Mouse (Mus musculus) midbrain, embryonic 11.5 days (tissue): ENCODE results near the gene Fbxw9. TPM values are rescaled to one million over a fixed set of nuclear protein-coding genes. Genes with fewer than 3 reads are reported as not detected.

Experiments
- ATAC-seq: fragments of 200-750 bp; cut with Nextera tagmentation; 2 replicates; pipeline ENCODE4 v1.8.0; 2017; ENCODE audit warnings: moderate TSS enrichment, moderate library complexity; ENCODE audit not compliant: low FRiP score
- DNase-seq: peaks from one replicate; pipeline ENCODE4 v3.0.0; 2015; ENCODE audit warnings: low spot score; ENCODE audit errors: missing footprints
- H3K27ac ChIP-seq: fragments of 300-500 bp; sonication (generic); 2 replicates; pipeline ENCODE4 v1.5.1; 2014; ENCODE audit warnings: low read depth, low read length
- H3K27me3 ChIP-seq: fragments of 300-500 bp; sonication (generic); 2 replicates; pipeline ENCODE4 v1.6.1; 2014; ENCODE audit warnings: mild to moderate bottlenecking, low read length, moderate library complexity, mixed read lengths; ENCODE audit not compliant: control insufficient read depth, insufficient read depth
- H3K36me3 ChIP-seq: fragments of 300-500 bp; sonication (generic); 2 replicates; pipeline ENCODE4 v1.6.1; 2014; ENCODE audit warnings: mild to moderate bottlenecking, low read length, moderate library complexity, mixed read lengths; ENCODE audit not compliant: control insufficient read depth, insufficient read depth
- H3K4me1 ChIP-seq: fragments of 300-500 bp; sonication (generic); 2 replicates; pipeline ENCODE4 v1.6.1; 2014; ENCODE audit warnings: low read length; ENCODE audit not compliant: control insufficient read depth, insufficient read depth
- H3K4me2 ChIP-seq: fragments of 300-500 bp; sonication (generic); 2 replicates; pipeline ENCODE4 v1.6.1; 2014; ENCODE audit warnings: mild to moderate bottlenecking, moderate library complexity
- H3K4me3 ChIP-seq: fragments of 300-500 bp; sonication (generic); 2 replicates; pipeline ENCODE4 v1.5.1; 2014; ENCODE audit warnings: low read depth, low read length
- H3K9ac ChIP-seq: fragments of 300-500 bp; sonication (generic); 2 replicates; pipeline ENCODE4 v1.6.1; 2014; ENCODE audit warnings: low read length
- H3K9me3 ChIP-seq: fragments of 300-500 bp; sonication (generic); 2 replicates; pipeline ENCODE4 v1.6.1; 2016; ENCODE audit warnings: low read length; ENCODE audit not compliant: control insufficient read depth
- WGBS: fragments of 180-500 bp; shearing (Covaris S2); extraction: QIAGEN DNeasy Blood & Tissue Kit; methylation state at CpG from one replicate; pipeline ENCODE4 v1.1.7; 2014; 5-methylcytosine and 5-hydroxymethylcytosine counted together
- polyA plus RNA-seq: library from polyadenylated mRNA; unstranded; fragments of >200 nt; fragmentation: Nextera tagmentation; extraction: Ambion mirVana; gene quantifications from 2 replicates; pipeline ENCODE4 v1.2.1, GENCODE M21; 2014

Gene Fbxw9
- polyA plus RNA-seq, 1 experiment from 2014 or later, result 22.4 TPM

DNA sequence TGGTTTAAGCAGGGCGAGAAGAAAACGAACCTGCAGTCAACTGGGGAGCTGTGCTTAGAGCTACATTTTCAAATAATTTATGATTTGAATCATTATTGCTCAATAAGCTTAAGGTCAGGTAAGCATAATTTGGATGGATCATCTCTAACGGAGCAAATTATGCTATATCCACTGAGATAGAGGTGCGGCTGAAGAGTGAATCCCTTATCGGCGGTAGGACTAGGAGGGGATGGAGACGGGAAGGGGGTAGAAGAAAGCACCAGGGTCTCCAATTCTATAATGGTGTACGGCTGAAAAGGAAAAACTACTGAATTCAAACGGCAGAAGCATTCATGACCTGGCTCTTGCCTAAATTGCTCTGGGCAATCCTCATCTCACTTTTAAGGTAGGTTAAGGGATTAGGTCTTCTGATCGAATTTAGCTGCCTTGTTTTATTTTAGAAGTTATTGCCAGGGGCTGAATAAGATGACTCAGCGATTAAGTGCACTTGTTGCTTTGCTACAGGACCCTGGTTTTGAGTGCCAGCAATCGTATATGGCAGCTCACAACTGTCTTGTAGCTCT, 24.6 kb upstream of the Fbxw9 start:
- Histone ChIP-seq H3K36me3 (peaks cover 7% of the 10 kb centered on the region; the same call in 1 of the 2 replicates), H3K27ac (no peak overlapping the region), H3K9ac (peak overlapping the region; percentile 76), H3K4me1 (peaks cover 21% of the 10 kb centered on the region), H3K9me3 (no peaks in the 10 kb centered on the region), H3K4me3 (peak overlapping the region; percentile 80), H3K4me2 (peak overlapping the region; percentile 64), H3K27me3 (no peaks in the 10 kb centered on the region)
- WGBS, result 4% methylated on average over 12 of the region's 12 CpGs
- DNase-seq (no peak), ATAC-seq (no peak)

DNA sequence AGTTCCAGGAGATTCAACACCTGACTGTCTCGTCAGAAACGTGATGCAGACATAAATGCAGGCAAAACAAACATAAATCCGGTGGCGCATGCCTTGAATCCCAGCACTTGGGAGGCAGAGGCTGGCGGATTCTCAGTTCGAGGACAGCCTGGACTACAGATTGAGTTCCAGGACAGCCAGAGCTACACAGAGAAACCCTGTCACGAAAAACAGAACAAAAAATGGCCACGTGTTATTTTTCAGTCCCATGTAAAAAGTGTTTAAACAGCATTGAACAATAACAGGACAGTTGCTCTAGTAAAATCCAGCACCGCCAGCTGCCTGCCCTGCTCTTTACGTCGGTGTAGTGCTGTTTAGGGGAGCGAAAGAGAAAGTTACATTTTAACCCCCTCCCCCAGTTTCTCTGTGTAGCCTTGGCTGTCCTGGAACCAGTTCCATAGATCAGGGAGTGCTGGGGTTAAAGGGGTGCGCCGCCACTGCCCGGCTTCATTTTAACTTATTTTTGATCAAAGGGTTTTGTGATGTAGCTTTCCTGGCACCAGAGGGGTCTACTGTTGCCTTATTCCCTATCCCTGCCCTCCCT, 24.0 kb upstream of the Fbxw9 start:
- DNase-seq (peak; percentile 93), ATAC-seq (peak; percentile 8)
- H3K4me1 ChIP-seq, result peaks cover 21% of the 10 kb centered on the region
- peaks cover 6% of the 10 kb centered on the region; the same call in 1 of the 2 replicates for H3K36me3 ChIP-seq
- H3K27ac ChIP-seq, result peak overlapping the region; percentile 35
- WGBS, result 2% methylated on average over 15 of the region's 15 CpGs
- H3K27me3 ChIP-seq, result no peaks in the 10 kb centered on the region
- peak overlapping the region; percentile 76 for H3K9ac ChIP-seq
- H3K9me3 ChIP-seq, result no peaks in the 10 kb centered on the region
- peak overlapping the region; percentile 80 for H3K4me3 ChIP-seq
- H3K4me2 ChIP-seq, result peak overlapping the region; percentile 64

DNA sequence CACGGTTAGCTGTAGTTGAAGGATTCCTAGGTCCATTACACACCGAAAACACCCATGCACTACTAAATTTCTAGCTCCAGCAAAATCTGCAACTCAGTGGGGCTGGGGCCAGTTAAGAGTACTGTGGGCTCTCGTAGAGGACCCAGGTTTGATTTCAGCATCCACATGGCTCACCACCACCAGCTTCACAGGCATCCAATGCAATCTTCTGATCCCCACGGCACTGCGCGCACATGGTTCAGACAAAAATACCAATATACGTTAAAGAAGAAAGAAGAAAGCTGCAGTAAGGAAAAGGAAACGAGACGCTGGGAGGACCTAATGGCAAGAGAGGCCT, 23.5 kb upstream of the Fbxw9 start:
- Histone ChIP-seq H3K9me3 (no peaks in the 10 kb centered on the region), H3K27me3 (no peaks in the 10 kb centered on the region), H3K9ac (peak overlapping the region; percentile 76), H3K4me1 (peaks cover 21% of the 10 kb centered on the region), H3K4me2 (peak overlapping the region; percentile 64), H3K36me3 (peaks cover 11% of the 10 kb centered on the region; the same call in 1 of the 2 replicates), H3K27ac (peak overlapping the region; percentile 35), H3K4me3 (peak overlapping the region; percentile 80)
- WGBS, result under 1% methylated on average over 9 of the region's 9 CpGs
- DNase-seq, result no peak
- peak; percentile 40 for ATAC-seq

DNA sequence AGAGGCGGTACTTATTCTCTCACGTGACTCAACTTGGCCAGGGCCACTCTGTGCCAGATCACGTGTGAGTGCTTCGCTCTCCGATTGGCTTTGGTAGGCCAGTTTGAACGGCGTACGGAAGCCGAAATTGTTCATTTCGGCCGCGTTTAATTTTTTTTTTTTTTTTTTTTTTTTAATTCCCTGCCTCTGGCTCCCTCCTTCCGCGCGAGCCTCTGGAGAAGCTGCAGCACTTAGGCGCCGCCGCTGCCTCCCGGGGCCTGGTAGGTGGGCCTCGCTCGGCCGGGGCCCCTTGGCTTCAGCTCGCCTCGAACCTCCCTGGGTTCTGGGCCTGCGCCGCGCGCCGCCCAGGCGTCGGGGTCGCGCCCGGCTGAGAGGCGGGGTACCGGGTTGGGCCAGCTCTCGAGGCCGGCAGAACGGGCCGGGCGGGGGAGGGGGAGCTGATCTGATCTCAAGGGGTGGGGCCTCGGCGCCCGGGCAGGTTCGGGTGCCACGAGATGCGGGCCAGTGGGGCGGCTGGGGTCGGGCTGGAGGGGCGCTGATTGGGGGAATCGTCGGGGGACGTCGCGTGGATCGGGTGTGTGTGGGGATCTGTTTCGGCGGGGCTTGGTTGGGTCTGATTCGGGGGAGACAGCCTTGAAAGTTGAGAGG, 23.0 kb upstream of the Fbxw9 start, which contains the start of gene Tnpo2:
Gene Tnpo2, plus strand, starts transcription at position 198 of the 648 bp plus-strand sequence.
- no peaks in the 10 kb centered on the region for H3K9me3 ChIP-seq
- peak within 1 kb of the TSS; percentile 64 for H3K4me2 ChIP-seq
- peaks cover 21% of the 10 kb centered on the region for H3K4me1 ChIP-seq
- peak within 1 kb of the TSS; percentile 76 for H3K9ac ChIP-seq
- H3K4me3 ChIP-seq, result peak within 1 kb of the TSS; percentile 80
- peaks cover 12% of the 10 kb centered on the region; the same call in 1 of the 2 replicates for H3K36me3 ChIP-seq
- ATAC-seq (peak; percentile 93), DNase-seq (peak; percentile 98)
- WGBS, result under 1% methylated on average over 54 of the region's 59 CpGs
- no peaks in the 10 kb centered on the region for H3K27me3 ChIP-seq
- peak within 1 kb of the TSS; percentile 99 for H3K27ac ChIP-seq

DNA sequence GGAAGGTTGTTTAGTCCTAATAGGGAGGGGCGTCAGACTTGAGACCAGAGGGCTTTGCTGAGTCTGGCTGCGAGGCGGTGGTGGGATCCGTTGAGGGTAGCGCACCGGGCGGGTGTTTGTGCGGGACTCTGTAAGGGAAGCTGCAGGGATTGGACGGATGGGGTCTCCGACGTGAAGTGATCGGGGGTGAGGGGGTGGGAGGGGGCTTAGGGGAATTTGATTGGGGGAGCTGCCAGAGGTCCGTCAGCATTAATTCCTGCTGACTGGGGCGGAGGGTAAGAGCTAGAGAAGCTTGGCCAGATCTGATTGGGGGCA, 22.5 kb upstream of the Fbxw9 start:
- DNase-seq, result no peak
- peak overlapping the region; percentile 80 for H3K4me3 ChIP-seq
- H3K9ac ChIP-seq, result peak overlapping the region; percentile 76

DNA sequence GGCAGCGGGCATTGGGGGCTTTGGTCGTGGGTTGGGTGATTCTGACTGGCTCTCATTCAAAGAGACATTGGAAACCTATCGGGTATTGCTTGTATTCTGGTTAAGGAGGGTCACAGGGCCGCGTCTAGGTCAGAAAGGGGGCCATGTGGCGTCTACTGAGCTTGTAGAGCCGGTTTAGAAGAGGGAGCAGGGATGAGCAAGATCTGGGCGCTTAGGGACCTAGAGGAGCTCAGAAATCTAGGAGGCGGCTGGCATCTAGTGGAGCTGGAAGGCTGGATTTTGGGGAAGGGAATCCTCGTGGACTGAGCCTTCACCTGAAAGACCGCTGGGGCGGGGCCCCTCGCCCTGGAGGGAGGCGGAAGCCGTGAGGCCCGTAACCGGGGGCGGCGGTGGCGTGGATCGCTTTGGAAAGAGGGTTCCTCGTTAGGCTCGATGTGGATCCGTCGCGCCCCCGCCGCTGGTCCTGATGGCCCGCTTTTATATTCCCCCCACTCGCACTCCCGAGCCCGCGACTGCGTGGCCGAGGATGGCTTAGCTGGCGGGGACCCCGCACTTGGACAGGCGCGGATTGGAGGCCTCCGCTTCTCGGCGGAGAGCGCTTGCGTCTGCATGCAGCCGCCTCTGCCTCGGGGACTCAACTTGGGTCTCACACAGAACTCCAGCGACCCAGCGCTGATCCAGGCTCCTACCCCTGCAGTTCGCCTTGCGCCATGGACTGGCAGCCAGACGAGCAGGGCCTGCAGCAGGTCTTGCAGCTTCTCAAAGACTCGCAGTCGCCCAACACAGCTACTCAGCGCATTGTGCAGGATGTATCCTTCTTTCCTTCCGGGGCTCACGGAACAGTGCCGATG, 21.9 kb upstream of the Fbxw9 start:
- peak overlapping the region; percentile 99 for H3K27ac ChIP-seq
- no peaks in the 10 kb centered on the region for H3K9me3 ChIP-seq
- peaks cover 11% of the 10 kb centered on the region; the same call in 1 of the 2 replicates for H3K36me3 ChIP-seq
- DNase-seq, result peak; percentile 95
- H3K9ac ChIP-seq, result peak overlapping the region; percentile 76
- peak overlapping the region; percentile 80 for H3K4me3 ChIP-seq
- peak overlapping the region; percentile 64 for H3K4me2 ChIP-seq
- peak; percentile 20 for ATAC-seq
- H3K4me1 ChIP-seq, result peaks cover 21% of the 10 kb centered on the region
- no peaks in the 10 kb centered on the region for H3K27me3 ChIP-seq
- 1% methylated on average over 56 of the region's 57 CpGs for WGBS

More for the DNA sequence above, 22.5 kb upstream of the Fbxw9 start:
- ATAC-seq, result peak; percentile 75
- H3K27me3 ChIP-seq, result no peaks in the 10 kb centered on the region
- WGBS, result under 1% methylated on average over 14 of the region's 14 CpGs
- H3K9me3 ChIP-seq, result no peaks in the 10 kb centered on the region
- H3K4me2 ChIP-seq, result peak overlapping the region; percentile 64
- peaks cover 21% of the 10 kb centered on the region for H3K4me1 ChIP-seq
- peaks cover 10% of the 10 kb centered on the region; the same call in 1 of the 2 replicates for H3K36me3 ChIP-seq
- H3K27ac ChIP-seq, result peak overlapping the region; percentile 99

DNA sequence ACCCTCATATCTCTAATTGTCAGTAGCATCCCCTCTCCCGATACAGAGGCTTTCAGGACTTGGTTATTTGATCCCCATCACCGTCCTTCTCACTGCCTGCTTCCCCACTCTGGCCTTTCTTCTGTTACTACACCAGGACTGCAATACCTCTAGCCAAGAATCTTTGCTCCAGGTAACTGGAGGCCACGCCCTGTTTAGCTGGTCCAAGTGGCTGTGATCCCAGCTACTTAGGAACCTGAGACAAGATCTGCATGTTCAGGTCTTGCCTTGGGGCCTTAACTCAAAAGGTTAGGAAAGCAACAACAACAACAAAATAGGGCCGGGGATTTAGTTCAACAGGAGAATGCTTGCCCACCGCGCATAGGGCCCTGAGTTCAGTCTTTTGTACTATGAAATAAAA, 16.2 kb upstream of the Fbxw9 start:
- DNase-seq (no peak), ATAC-seq (no peak)
- H3K9ac ChIP-seq, result no peak overlapping the region
- H3K9me3 ChIP-seq, result no peaks in the 10 kb centered on the region
- H3K4me2 ChIP-seq, result no peak overlapping the region
- peaks cover 4% of the 10 kb centered on the region for H3K4me1 ChIP-seq
- H3K4me3 ChIP-seq, result no peak overlapping the region
- no peak overlapping the region for H3K27ac ChIP-seq
- 90% methylated on average over 6 of the region's 6 CpGs for WGBS
- no peaks in the 10 kb centered on the region for H3K27me3 ChIP-seq
- H3K36me3 ChIP-seq, result peaks cover 23% of the 10 kb centered on the region; the same call in 1 of the 2 replicates

DNA sequence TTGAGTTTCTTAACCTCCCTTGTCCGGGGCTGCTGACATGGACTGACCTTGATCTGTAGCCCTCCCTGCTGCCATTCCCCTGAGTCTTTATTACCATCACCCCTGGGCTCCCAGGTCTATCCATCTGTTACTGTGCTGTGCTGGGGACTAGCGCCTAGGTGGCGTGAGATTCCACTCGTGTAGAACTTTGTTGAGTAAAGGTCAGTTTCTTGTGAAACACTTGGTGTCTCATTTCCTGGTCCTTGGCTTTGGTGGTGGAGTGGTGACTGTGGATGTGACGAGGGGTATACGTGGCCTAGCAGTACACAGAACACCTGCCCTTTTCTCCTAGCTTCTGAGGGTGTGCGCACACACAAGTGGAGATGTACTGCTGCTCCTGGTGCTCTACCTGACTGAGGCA, 2.5 kb upstream of the Fbxw9 start:
- peaks cover 27% of the 10 kb centered on the region for H3K36me3 ChIP-seq

More for the DNA sequence above, 2.5 kb upstream of the Fbxw9 start:
- Histone ChIP-seq H3K4me1 (peaks cover 6% of the 10 kb centered on the region; the same call in 1 of the 2 replicates), H3K4me3 (no peak overlapping the region), H3K9me3 (no peaks in the 10 kb centered on the region), H3K4me2 (no peak overlapping the region), H3K9ac (no peak overlapping the region), H3K27me3 (no peaks in the 10 kb centered on the region), H3K27ac (no peak overlapping the region)
- WGBS, result 82% methylated on average over 7 of the region's 7 CpGs
- ATAC-seq (no peak), DNase-seq (no peak)
